Mouse (Mus musculus): ENCODE results near the gene Srsf9. TPM values are rescaled to one million over a fixed set of nuclear protein-coding genes. Genes with fewer than 3 reads are reported as not detected.
A peak's percentile ranks its signal among the peaks of the same experiment; 100 is the strongest.
"Not testable (repeated sequence)": the region's sequence is repeated elsewhere in the genome, so short reads cannot be mapped to it uniquely, and the experiment has no call there.

The Srsf9 gene
- total RNA-seq, 1 experiment = 57.2 TPM

DNA sequence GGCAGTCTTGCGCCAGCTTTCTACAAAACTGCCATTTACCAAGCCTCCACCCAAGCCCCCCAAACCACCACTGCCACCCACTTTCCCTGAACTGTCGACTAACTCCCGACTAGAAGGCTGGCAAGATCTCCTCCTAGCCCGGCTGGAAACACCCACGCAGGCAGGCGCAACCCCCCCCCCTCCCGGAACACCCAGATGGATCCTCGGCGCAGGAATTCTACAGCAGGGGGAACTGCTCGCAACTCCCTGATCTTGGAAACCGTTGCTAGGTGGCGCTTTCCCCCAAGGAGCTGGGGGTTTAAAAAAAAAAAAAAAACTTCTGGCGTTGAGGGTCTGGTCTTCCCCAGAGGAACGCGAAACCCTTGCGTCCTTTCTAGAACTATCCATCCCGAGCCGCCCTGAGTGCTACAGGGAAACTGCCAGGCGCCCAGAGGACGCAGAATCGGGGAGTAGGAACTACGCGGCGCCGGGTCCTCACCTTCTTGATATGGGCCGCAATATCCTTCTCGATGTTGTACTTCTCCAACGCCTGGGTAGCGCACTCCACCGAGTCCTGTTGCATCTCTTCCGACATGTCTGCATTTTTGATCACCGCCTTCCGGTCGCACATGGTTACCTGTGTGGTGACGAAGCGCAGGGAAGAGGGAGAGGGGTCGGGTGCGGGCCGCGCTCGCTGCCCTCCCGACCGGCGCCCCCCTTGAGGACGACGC, 26.8 kb upstream of the Srsf9 start:
- H3K4me1 ChIP-seq (ENCODE audit: control insufficient read depth in 2 of 2, insufficient read depth in 2 of 2, low read length in 2 of 2, poor library complexity in 1 of 2) = peaks cover 1 to 3% of the 10 kb centered on the region in 2 experiments; a peak in 1 of 4 replicates
- H3K36me3 ChIP-seq (ENCODE audit: control insufficient read depth, insufficient read depth, low read length, poor library complexity, severe bottlenecking) = peaks cover 29% of the 10 kb centered on the region
- H3K9ac ChIP-seq (ENCODE audit: insufficient read depth, low read depth, low read length, poor library complexity, severe bottlenecking) = peak overlapping the region; percentile 89
- TF ChIP-seq MAFK (IDR thresholded peaks at IDR 0.05; ENCODE audit: insufficient read depth, low read depth, low read length) = no peak
- peak; percentile 96 for TF ChIP-seq ZNF384 (IDR thresholded peaks at IDR 0.05; ENCODE audit: low read depth, low read length)
- H3K9me3 ChIP-seq (ENCODE audit: control insufficient read depth, insufficient read depth, low read depth, low read length) = no peaks in the 10 kb centered on the region
- in situ Hi-C loops (cut with MboI; ENCODE audit: low sequenced_read_pairs in 2 of 2, unreplicated experiment in 2 of 2) = no loop called here
- DNase-seq (ENCODE audit: low read depth, low spot score) = peak; percentile 47
- H3K4me3 ChIP-seq (ENCODE audit: insufficient read depth in 1 of 2, low read depth in 1 of 2, low read length in 2 of 2, poor library complexity in 1 of 2, severe bottlenecking in 1 of 2) = peak overlapping the region; percentile 94
- H3K27ac ChIP-seq (ENCODE audit: insufficient read depth, low read depth, low read length, poor library complexity, severe bottlenecking) = peak overlapping the region; percentile 87

GRCm38 (mm10) chr5:115300792-115301614, 26.0 kb upstream of the Srsf9 start, which contains the start of gene Dynll1:
Dynll1 (minus strand) TSS chr5:115300999.
- in situ Hi-C loops (cut with MboI; ENCODE audit: low sequenced_read_pairs in 2 of 2, unreplicated experiment in 2 of 2) = no loop called here
- Histone ChIP-seq H3K4me1 (ENCODE audit: control insufficient read depth in 2 of 2, insufficient read depth in 2 of 2, low read length in 2 of 2, poor library complexity in 1 of 2) (peaks cover 1 to 3% of the 10 kb centered on the region in 2 experiments; a peak in 1 of 4 replicates), H3K9me3 (ENCODE audit: control insufficient read depth, insufficient read depth, low read depth, low read length) (no peaks in the 10 kb centered on the region), H3K9ac (ENCODE audit: insufficient read depth, low read depth, low read length, poor library complexity, severe bottlenecking) (peak within 1 kb of the TSS; percentile 89), H3K27ac (ENCODE audit: insufficient read depth, low read depth, low read length, poor library complexity, severe bottlenecking) (peak within 1 kb of the TSS; percentile 87), H3K4me3 (ENCODE audit: insufficient read depth in 1 of 2, low read depth in 1 of 2, low read length in 2 of 2, poor library complexity in 1 of 2, severe bottlenecking in 1 of 2) (peak within 1 kb of the TSS; percentile 94), H3K36me3 (ENCODE audit: control insufficient read depth, insufficient read depth, low read length, poor library complexity, severe bottlenecking) (peaks cover 23% of the 10 kb centered on the region)
- peak; percentile 98 for DNase-seq (ENCODE audit: low read depth, low spot score)
- peak; percentile 96 for TF ChIP-seq MAFK (IDR thresholded peaks at IDR 0.05; ENCODE audit: insufficient read depth, low read depth, low read length)
- peak; percentile 80 for TF ChIP-seq CHD2 (IDR thresholded peaks at IDR 0.05; ENCODE audit: low read depth, low read length)
- TF ChIP-seq HCFC1 (IDR thresholded peaks at IDR 0.05; ENCODE audit: borderline replicate concordance, insufficient read depth, low read length) = no peak
- TF ChIP-seq ZNF384 (IDR thresholded peaks at IDR 0.05; ENCODE audit: low read depth, low read length) = no peak

DNA sequence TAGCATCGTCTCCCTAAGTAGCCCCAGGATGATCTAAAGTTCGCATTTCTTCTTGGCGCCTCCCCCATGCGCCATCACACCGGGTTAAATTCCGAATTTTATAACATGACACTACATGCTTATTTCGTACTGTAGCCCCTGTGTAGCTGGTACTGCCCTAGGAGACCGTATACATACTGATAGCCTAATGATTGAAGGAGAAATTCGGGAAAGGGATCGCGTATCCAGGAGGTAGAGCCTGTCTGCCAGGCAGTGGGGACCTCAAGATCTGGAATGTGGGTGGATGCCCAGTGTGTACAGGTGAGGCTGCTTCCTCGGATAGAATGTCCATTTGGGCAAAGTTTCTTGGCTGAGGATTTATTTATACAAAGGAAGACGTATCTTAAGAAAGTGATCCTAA, 25.4 kb upstream of the Srsf9 start:
- Histone ChIP-seq H3K9ac (ENCODE audit: insufficient read depth, low read depth, low read length, poor library complexity, severe bottlenecking) (peak overlapping the region; percentile 63), H3K4me3 (ENCODE audit: insufficient read depth in 1 of 2, low read depth in 1 of 2, low read length in 2 of 2, poor library complexity in 1 of 2, severe bottlenecking in 1 of 2) (peak overlapping the region; percentile 56 to 69), H3K9me3 (ENCODE audit: control insufficient read depth, insufficient read depth, low read depth, low read length) (no peaks in the 10 kb centered on the region), H3K27ac (ENCODE audit: insufficient read depth, low read depth, low read length, poor library complexity, severe bottlenecking) (no peak overlapping the region), H3K4me1 (ENCODE audit: control insufficient read depth in 2 of 2, insufficient read depth in 2 of 2, low read length in 2 of 2, poor library complexity in 1 of 2) (peaks cover 1 to 3% of the 10 kb centered on the region in 2 experiments; a peak in 1 of 4 replicates), H3K36me3 (ENCODE audit: control insufficient read depth, insufficient read depth, low read length, poor library complexity, severe bottlenecking) (peaks cover 17% of the 10 kb centered on the region)
- in situ Hi-C loops (cut with MboI; ENCODE audit: low sequenced_read_pairs in 2 of 2, unreplicated experiment in 2 of 2) = no loop called here
- DNase-seq (ENCODE audit: low read depth, low spot score) = no peak
- TF ChIP-seq ZC3H11A (IDR thresholded peaks at IDR 0.05; ENCODE audit: borderline replicate concordance, low read depth, low read length) (no peak), CHD2 (IDR thresholded peaks at IDR 0.05; ENCODE audit: low read depth, low read length) (no peak), HCFC1 (IDR thresholded peaks at IDR 0.05; ENCODE audit: borderline replicate concordance, insufficient read depth, low read length) (no peak), MAFK (IDR thresholded peaks at IDR 0.05; ENCODE audit: insufficient read depth, low read depth, low read length) (no peak)

DNA sequence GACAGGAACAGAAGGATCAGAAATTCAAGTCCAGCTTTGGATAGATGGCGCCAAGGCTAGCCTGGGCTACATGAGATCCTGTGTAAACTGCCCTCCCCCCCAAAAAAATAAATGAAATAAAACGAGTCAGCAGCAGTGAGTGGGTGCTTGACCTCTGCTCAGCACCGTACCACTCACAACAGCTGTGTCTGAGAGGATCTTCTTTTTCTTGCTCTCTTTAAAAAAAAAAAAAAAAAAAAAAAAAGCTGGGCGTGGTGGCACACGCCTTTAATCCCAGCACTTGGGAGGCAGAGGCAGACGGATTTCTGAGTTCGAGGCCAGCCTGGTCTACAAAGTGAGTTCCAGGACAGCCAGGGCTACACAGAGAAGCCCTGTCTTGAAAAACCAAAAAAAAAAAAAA, 24.8 kb upstream of the Srsf9 start:
- TF ChIP-seq ZNF384 (IDR thresholded peaks at IDR 0.05; ENCODE audit: low read depth, low read length) = 0 out of 2 replicates have a peak, but pooled peaks have one; percentile 44
- H3K9ac ChIP-seq (ENCODE audit: insufficient read depth, low read depth, low read length, poor library complexity, severe bottlenecking); in situ Hi-C loops (cut with MboI; ENCODE audit: low sequenced_read_pairs in 2 of 2, unreplicated experiment in 2 of 2); H3K4me1 ChIP-seq (ENCODE audit: control insufficient read depth in 2 of 2, insufficient read depth in 2 of 2, low read length in 2 of 2, poor library complexity in 1 of 2); H3K4me3 ChIP-seq (ENCODE audit: insufficient read depth in 1 of 2, low read depth in 1 of 2, low read length in 2 of 2, poor library complexity in 1 of 2, severe bottlenecking in 1 of 2); DNase-seq (ENCODE audit: low read depth, low spot score); H3K9me3 ChIP-seq (ENCODE audit: control insufficient read depth, insufficient read depth, low read depth, low read length); H3K27ac ChIP-seq (ENCODE audit: insufficient read depth, low read depth, low read length, poor library complexity, severe bottlenecking): not testable (repeated sequence)
- H3K36me3 ChIP-seq (ENCODE audit: control insufficient read depth, insufficient read depth, low read length, poor library complexity, severe bottlenecking) = peaks cover 15% of the 10 kb centered on the region

Measured in ES-E14 (cell line).